Mouse (Mus musculus): ENCODE data around the gene Dcps. TPM values are rescaled to one million over a fixed set of nuclear protein-coding genes. Genes with fewer than 3 reads are reported as not detected.
"Not testable (repeated sequence)": the region's sequence is repeated elsewhere in the genome, so short reads cannot be mapped to it uniquely, and the experiment has no call there.

Dcps gene
- polyA plus RNA-seq, 1 experiment from 2014 or later, result 74.4 TPM

DNA sequence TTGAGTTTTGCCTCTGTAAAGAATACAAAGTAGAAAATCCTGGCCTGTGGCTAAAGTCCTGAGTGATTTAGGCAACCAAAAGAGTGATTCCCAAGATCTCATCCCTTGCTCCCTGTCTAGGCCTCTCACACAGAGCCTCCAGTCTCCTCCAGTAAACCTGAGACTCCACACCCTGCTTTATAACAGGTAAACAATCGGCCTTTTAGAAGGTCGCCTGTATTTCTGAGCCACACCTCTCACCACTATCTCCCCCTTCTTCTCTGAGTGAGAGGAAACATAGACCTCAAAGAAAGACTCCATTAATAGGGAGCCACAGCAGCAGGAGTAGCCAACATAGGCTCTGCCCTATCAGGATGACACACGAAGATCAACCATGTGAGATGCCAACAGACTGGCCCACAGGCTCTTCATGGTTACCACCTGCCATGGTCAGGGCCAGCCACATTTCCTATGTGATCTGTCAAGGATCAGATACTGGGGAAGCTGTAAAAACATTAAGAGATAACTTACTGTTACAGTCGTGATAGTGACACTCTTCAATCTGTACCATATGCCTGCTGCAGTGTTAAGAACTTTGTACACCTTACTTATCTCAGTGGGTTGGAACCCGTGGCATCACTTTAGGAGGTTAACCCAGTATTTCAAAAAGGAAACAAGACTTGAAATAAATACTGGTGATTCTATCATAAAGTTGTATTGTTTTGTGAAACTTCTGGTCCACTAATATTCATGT lies 11.6 kb downstream of the Dcps start:
- H3K4me1 ChIP-seq (ENCODE audit: control insufficient read depth, insufficient read depth, low read depth, low read length), result peaks cover 3% of the 10 kb centered on the region; the same call in 1 of the 2 replicates
- H3K36me3 ChIP-seq (ENCODE audit: control insufficient read depth, insufficient read depth, low read length), result no peaks in the 10 kb centered on the region
- no peak overlapping the region for H3K27ac ChIP-seq (ENCODE audit: low read depth, low read length)
- ATAC-seq, result no peak
- H3K9ac ChIP-seq (ENCODE audit: low read depth, low read length), result no peak overlapping the region
- H3K4me2 ChIP-seq (ENCODE audit: low read length), result no peak overlapping the region
- WGBS, result 93% methylated on average over 5 of the region's 5 CpGs
- H3K9me3 ChIP-seq (ENCODE audit: control insufficient read depth, low read length), result no peaks in the 10 kb centered on the region
- H3K4me3 ChIP-seq (ENCODE audit: low read length), result no peak overlapping the region
- H3K27me3 ChIP-seq (replicated peaks; ENCODE audit: control insufficient read depth, insufficient read depth, low read length), result no peaks in the 10 kb centered on the region

DNA sequence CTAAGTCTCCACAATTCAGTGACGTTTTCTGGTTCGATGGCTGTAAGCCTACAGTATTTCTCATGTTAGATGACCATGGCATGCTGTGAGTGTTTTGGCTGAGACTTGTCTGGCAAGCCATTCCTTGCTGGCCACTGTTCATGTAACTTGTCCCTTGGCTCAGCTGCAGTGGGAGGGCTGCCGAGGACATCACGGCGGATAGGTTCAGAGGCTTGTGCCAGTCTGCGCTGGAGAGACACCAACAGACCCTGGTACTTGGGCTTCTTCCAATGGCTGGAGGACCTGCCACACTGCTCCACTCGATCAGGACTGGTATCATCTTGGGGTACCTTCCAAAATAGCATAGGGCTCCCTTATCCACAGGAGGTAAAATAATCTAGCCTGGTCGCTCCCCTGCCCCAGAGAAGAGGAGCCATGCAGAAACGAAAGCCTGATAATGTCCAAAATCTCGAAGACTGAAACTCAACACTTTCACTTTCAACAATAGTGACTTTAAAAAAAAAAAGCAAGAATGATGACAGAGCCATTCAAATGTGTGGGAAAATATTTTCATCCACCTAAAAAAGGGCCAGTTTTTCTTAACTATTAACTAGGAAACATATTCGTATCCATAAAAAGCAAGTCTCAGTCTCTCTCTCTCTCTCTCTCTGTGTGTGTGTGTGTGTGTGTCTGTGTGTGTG lies 12.7 kb downstream of the Dcps start:
- no peak overlapping the region; the same call in 1 of the 2 replicates for H3K4me2 ChIP-seq (ENCODE audit: low read length)
- H3K4me3 ChIP-seq (ENCODE audit: low read length), result no peak overlapping the region
- 78% methylated on average over 11 of the region's 11 CpGs for WGBS
- peak; percentile 73 for ATAC-seq
- H3K27me3 ChIP-seq (replicated peaks; ENCODE audit: control insufficient read depth, insufficient read depth, low read length), result no peaks in the 10 kb centered on the region
- H3K9ac ChIP-seq (ENCODE audit: low read depth, low read length), result no peak overlapping the region
- no peaks in the 10 kb centered on the region for H3K9me3 ChIP-seq (ENCODE audit: control insufficient read depth, low read length)
- H3K36me3 ChIP-seq (ENCODE audit: control insufficient read depth, insufficient read depth, low read length), result no peaks in the 10 kb centered on the region
- peaks cover 3% of the 10 kb centered on the region; the same call in 1 of the 2 replicates for H3K4me1 ChIP-seq (ENCODE audit: control insufficient read depth, insufficient read depth, low read depth, low read length)
- no peak overlapping the region for H3K27ac ChIP-seq (ENCODE audit: low read depth, low read length)

DNA sequence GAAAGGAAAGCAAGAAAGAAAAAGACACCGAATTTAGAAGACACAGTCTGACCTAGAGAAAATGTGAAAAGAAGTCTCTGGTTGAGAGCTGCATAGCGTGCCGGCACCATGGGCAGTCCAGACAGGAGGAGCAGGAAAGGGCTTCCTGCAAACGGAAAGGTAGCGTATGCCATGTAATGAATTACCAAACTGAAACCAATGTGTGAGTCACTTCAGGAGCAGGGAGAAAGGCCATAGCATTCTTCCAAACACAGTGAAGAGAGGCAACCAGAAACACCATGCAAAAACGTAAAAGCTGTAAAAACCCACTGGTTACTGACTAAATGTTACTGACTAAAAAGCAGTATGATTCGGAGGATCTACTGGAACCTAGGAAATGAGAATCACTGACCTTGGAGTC lies 14.1 kb downstream of the Dcps start:
- Histone ChIP-seq H3K9ac (ENCODE audit: low read depth, low read length) (no peak overlapping the region), H3K27ac (ENCODE audit: low read depth, low read length) (no peak overlapping the region), H3K9me3 (ENCODE audit: control insufficient read depth, low read length) (no peaks in the 10 kb centered on the region), H3K4me2 (ENCODE audit: low read length) (no peak overlapping the region), H3K27me3 (replicated peaks; ENCODE audit: control insufficient read depth, insufficient read depth, low read length) (no peaks in the 10 kb centered on the region), H3K36me3 (ENCODE audit: control insufficient read depth, insufficient read depth, low read length) (no peaks in the 10 kb centered on the region), H3K4me1 (ENCODE audit: control insufficient read depth, insufficient read depth, low read depth, low read length) (no peaks in the 10 kb centered on the region), H3K4me3 (ENCODE audit: low read length) (no peak overlapping the region)
- ATAC-seq, result no peak
- 93% methylated on average over 7 of the region's 7 CpGs for WGBS

GRCm38 (mm10) chr9:35160662-35161061 lies 15.2 kb downstream of the Dcps start:
- Histone ChIP-seq H3K4me2 (ENCODE audit: low read length) (no peak overlapping the region), H3K36me3 (ENCODE audit: control insufficient read depth, insufficient read depth, low read length) (no peaks in the 10 kb centered on the region), H3K9me3 (ENCODE audit: control insufficient read depth, low read length) (no peaks in the 10 kb centered on the region), H3K4me3 (ENCODE audit: low read length) (no peak overlapping the region), H3K4me1 (ENCODE audit: control insufficient read depth, insufficient read depth, low read depth, low read length) (no peaks in the 10 kb centered on the region), H3K27me3 (replicated peaks; ENCODE audit: control insufficient read depth, insufficient read depth, low read length) (no peaks in the 10 kb centered on the region), H3K9ac (ENCODE audit: low read depth, low read length) (no peak overlapping the region), H3K27ac (ENCODE audit: low read depth, low read length) (no peak overlapping the region)
- ATAC-seq, result no peak
- 73% methylated on average over 2 of the region's 2 CpGs for WGBS

DNA sequence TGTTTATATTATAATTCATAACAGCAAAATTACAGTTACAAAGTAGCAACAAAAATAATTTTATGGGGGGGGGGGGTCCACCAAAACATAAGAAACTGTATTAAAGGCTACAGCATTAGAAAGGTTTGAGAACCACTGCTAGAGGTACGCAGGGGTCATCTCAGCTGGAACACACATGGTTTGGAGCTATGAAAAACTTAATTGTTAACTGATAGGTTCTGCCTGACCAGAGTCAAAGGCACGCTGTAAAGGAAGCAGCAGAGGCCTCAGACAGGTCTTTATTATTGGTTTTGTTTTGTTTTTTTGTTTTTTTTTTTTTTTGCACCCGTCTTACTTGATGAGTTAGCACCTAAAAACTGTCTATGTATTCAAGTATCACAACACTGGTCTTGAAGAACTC lies 17.4 kb downstream of the Dcps start:
- Histone ChIP-seq H3K36me3 (ENCODE audit: control insufficient read depth, insufficient read depth, low read length) (no peaks in the 10 kb centered on the region), H3K4me3 (ENCODE audit: low read length) (no peak overlapping the region), H3K4me2 (ENCODE audit: low read length) (no peak overlapping the region), H3K27ac (ENCODE audit: low read depth, low read length) (no peak overlapping the region), H3K27me3 (replicated peaks; ENCODE audit: control insufficient read depth, insufficient read depth, low read length) (no peaks in the 10 kb centered on the region), H3K4me1 (ENCODE audit: control insufficient read depth, insufficient read depth, low read depth, low read length) (no peaks in the 10 kb centered on the region), H3K9me3 (ENCODE audit: control insufficient read depth, low read length) (no peaks in the 10 kb centered on the region), H3K9ac (ENCODE audit: low read depth, low read length) (no peak overlapping the region)
- ATAC-seq, result no peak
- 84% methylated on average over 3 of the region's 3 CpGs for WGBS

DNA sequence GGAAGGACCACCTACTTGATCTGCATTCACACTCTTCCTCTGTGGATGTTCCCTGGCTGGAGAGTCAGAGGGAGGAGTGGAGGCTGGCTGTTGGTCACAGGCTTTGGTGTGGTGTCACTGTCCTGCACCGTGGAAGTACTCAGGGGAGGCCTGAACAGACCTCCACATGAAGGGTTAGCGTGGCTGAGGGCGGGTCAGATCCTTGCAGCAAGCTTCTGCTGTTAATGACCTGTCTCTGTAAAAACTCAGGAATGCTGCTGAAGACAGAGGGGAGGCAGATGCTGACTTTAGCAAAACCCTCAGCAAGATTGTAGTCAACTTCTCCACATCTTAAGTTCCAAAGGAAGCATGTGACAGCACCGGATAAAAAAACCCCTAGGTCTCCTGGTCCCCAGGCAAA lies 19.0 kb downstream of the Dcps start:
- Histone ChIP-seq H3K4me3 (ENCODE audit: low read length) (no peak overlapping the region), H3K4me1 (ENCODE audit: control insufficient read depth, insufficient read depth, low read depth, low read length) (no peaks in the 10 kb centered on the region), H3K27me3 (replicated peaks; ENCODE audit: control insufficient read depth, insufficient read depth, low read length) (no peaks in the 10 kb centered on the region), H3K36me3 (ENCODE audit: control insufficient read depth, insufficient read depth, low read length) (no peaks in the 10 kb centered on the region), H3K9ac (ENCODE audit: low read depth, low read length) (no peak overlapping the region), H3K9me3 (ENCODE audit: control insufficient read depth, low read length) (no peaks in the 10 kb centered on the region), H3K27ac (ENCODE audit: low read depth, low read length) (no peak overlapping the region), H3K4me2 (ENCODE audit: low read length) (no peak overlapping the region)
- WGBS, result 91% methylated on average over 4 of the region's 4 CpGs
- ATAC-seq, result no peak

GRCm38 (mm10) chr9:35156002-35156710 lies 19.7 kb downstream of the Dcps start:
- Histone ChIP-seq H3K4me3 (ENCODE audit: low read length) (no peak overlapping the region), H3K4me1 (ENCODE audit: control insufficient read depth, insufficient read depth, low read depth, low read length) (no peaks in the 10 kb centered on the region), H3K36me3 (ENCODE audit: control insufficient read depth, insufficient read depth, low read length) (no peaks in the 10 kb centered on the region), H3K27ac (ENCODE audit: low read depth, low read length) (no peak overlapping the region), H3K9ac (ENCODE audit: low read depth, low read length) (no peak overlapping the region), H3K4me2 (ENCODE audit: low read length) (no peak overlapping the region), H3K27me3 (replicated peaks; ENCODE audit: control insufficient read depth, insufficient read depth, low read length) (no peaks in the 10 kb centered on the region), H3K9me3 (ENCODE audit: control insufficient read depth, low read length) (no peaks in the 10 kb centered on the region)
- WGBS, result 95% methylated on average over 5 of the region's 5 CpGs
- no peak for ATAC-seq

- no peak for ATAC-seq
- Histone ChIP-seq H3K4me1 (ENCODE audit: control insufficient read depth, insufficient read depth, low read depth, low read length) (no peaks in the 10 kb centered on the region), H3K27me3 (replicated peaks; ENCODE audit: control insufficient read depth, insufficient read depth, low read length) (no peaks in the 10 kb centered on the region), H3K27ac (ENCODE audit: low read depth, low read length) (no peak overlapping the region), H3K4me3 (ENCODE audit: low read length) (no peak overlapping the region), H3K4me2 (ENCODE audit: low read length) (no peak overlapping the region), H3K9me3 (ENCODE audit: control insufficient read depth, low read length) (no peaks in the 10 kb centered on the region), H3K36me3 (ENCODE audit: control insufficient read depth, insufficient read depth, low read length) (no peaks in the 10 kb centered on the region), H3K9ac (ENCODE audit: low read depth, low read length) (no peak overlapping the region)
- 92% methylated on average over 1 of the region's 1 CpGs for WGBS
Observed at GRCm38 (mm10) chr9:35152923-35153322, 22.9 kb downstream of the Dcps start.

GRCm38 (mm10) chr9:35148822-35149221 lies 27.0 kb downstream of the Dcps start:
- ATAC-seq; H3K4me1 ChIP-seq (ENCODE audit: control insufficient read depth, insufficient read depth, low read depth, low read length); H3K4me2 ChIP-seq (ENCODE audit: low read length); H3K27me3 ChIP-seq (replicated peaks; ENCODE audit: control insufficient read depth, insufficient read depth, low read length); H3K27ac ChIP-seq (ENCODE audit: low read depth, low read length); H3K36me3 ChIP-seq (ENCODE audit: control insufficient read depth, insufficient read depth, low read length); H3K9me3 ChIP-seq (ENCODE audit: control insufficient read depth, low read length); H3K9ac ChIP-seq (ENCODE audit: low read depth, low read length); H3K4me3 ChIP-seq (ENCODE audit: low read length): not testable (repeated sequence)

All from hindbrain, embryonic 16.5 days (tissue).